Mouse (Mus musculus) G1E (cell line): Measurements from ENCODE around the gene Upk2.

Experiments
- CTCF ChIP-seq: IDR thresholded peaks from 2 replicates; pipeline ENCODE4 v1.5.1; 2012; ENCODE audit warnings: low read depth, low read length, inconsistent platforms, mixed read lengths
- GATA1 ChIP-seq: IDR thresholded peaks from 2 replicates; pipeline ENCODE4 v1.6.1; 2012; ENCODE audit warnings: borderline replicate concordance, low read length, inconsistent platforms, mixed read lengths

GRCm38 (mm10) chr9:44499356-44500162 lies 44.8 kb upstream of the Upk2 start:
- TF ChIP-seq CTCF = no peak
- TF ChIP-seq GATA1 = no peak
